Mouse (Mus musculus) limb, embryonic 13.5 days (tissue): ENCODE results near the gene Vdr. TPM values are rescaled to one million over a fixed set of nuclear protein-coding genes. Genes with fewer than 3 reads are reported as not detected.

Experiments used
- ATAC-seq: fragments of 200-750 bp; cut with Nextera tagmentation; 2 replicates; pipeline ENCODE4 v1.8.0; 2017; ENCODE audit warnings: low read depth, moderate number of reproducible peaks, moderate TSS enrichment; ENCODE audit not compliant: low FRiP score
- H3K27ac ChIP-seq: fragments of 300-500 bp; sonication (generic); 2 replicates; pipeline ENCODE4 v1.5.1; 2015; ENCODE audit warnings: inconsistent platforms, mild to moderate bottlenecking, moderate library complexity
- H3K27me3 ChIP-seq: fragments of 300-500 bp; sonication (generic); 2 replicates; pipeline ENCODE4 v1.6.1; 2015; ENCODE audit warnings: mild to moderate bottlenecking, inconsistent platforms
- H3K36me3 ChIP-seq: fragments of 300-500 bp; sonication (generic); 2 replicates; pipeline ENCODE4 v1.6.1; 2015; ENCODE audit warnings: inconsistent platforms, mild to moderate bottlenecking, moderate library complexity
- H3K4me1 ChIP-seq: fragments of 300-500 bp; sonication (generic); 2 replicates; pipeline ENCODE4 v1.6.1; 2015; ENCODE audit warnings: inconsistent platforms
- H3K4me2 ChIP-seq: fragments of 300-500 bp; sonication (generic); replicated peaks from 2 replicates; pipeline ENCODE4 v1.6.1; 2015; ENCODE audit warnings: inconsistent platforms, mild to moderate bottlenecking, moderate library complexity
- H3K4me3 ChIP-seq: fragments of 300-500 bp; sonication (generic); 2 replicates; pipeline ENCODE4 v1.5.1; 2015; ENCODE audit warnings: moderate library complexity, mild to moderate bottlenecking, inconsistent platforms
- H3K9ac ChIP-seq: fragments of 300-500 bp; sonication (generic); 2 replicates; pipeline ENCODE4 v1.6.1; 2015; ENCODE audit warnings: mild to moderate bottlenecking, inconsistent platforms
- H3K9me3 ChIP-seq: fragments of 300-500 bp; sonication (generic); 2 replicates; pipeline ENCODE4 v1.6.1; 2016; ENCODE audit warnings: inconsistent platforms
- WGBS: fragments of 180-500 bp; shearing (Covaris S2); methylation state at CpG from one replicate; pipeline ENCODE4 v1.1.7; 2015; 5-methylcytosine and 5-hydroxymethylcytosine counted together
- polyA plus RNA-seq: library from polyadenylated mRNA; unstranded; fragments of >200 nt; fragmentation: Nextera tagmentation; extraction: Ambion mirVana; gene quantifications from 2 replicates; pipeline ENCODE4 v1.2.1, GENCODE M21; 2015

Vdr gene
- polyA plus RNA-seq, 1 experiment from 2014 or later = 1.0 TPM

DNA sequence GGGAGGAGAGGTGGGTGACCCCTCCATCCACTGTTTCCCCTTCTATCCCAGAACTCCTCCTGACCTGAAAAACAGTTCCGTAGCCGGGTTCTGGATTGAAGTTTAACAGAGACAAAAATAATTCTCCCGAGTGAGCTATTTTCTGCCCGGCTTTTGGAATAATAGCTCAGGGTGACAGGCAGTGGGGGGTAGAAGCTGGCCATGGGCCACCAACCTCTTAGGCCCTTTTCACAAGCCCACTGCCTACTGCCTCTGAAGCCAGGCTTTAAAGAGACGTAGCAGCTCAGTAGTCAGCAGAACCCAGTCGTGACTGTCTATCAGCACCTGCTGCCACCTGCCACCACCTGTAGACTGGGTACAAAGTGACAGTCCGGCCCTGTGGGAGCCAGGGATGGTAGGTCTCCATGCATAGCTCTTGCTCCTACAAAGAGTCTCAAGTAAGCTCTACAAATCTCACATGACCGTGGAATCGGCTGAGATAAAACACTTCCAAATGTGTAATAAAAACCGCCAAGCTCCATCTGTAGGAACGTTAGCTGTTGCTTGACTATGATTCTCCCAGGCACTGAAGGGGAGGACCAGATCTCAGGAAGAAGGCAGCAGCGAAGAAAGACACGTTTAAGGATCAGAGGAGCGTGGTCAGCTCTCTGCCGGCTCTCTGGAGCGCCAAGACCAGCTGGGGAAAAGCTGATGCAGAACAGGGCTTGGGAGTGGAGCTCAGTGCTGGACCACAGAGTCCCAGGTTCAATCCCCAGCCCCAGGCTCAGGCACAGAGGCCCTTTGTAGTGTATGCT, 13.4 kb downstream of the Vdr start:
- 61% methylated on average over 16 of the region's 16 CpGs for WGBS
- no peak for ATAC-seq

DNA sequence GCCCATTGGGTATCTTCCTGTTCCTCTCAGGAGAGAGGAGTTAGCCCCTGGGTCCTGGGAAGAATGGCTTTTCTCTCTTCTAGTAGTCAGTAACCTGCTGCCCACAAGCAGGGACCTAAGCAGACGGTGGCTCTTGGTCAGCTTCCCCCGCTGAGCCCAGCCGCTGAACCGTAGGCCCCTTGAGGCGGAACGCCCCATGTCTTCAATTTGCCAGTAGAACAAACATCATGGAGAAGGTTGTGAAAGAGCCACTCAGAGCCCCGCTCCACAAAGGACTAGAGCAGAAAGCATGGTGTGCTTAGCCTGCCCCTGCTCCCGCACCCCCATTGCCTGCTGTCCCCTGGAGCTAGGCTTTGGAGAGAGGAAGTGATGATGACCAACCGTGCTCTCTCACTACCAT, 14.1 kb downstream of the Vdr start:
- 87% methylated on average over 9 of the region's 9 CpGs for WGBS
- Histone ChIP-seq H3K36me3 (no peaks in the 10 kb centered on the region), H3K4me1 (peaks cover 20% of the 10 kb centered on the region; the same call in 1 of the 2 replicates), H3K4me3 (no peak overlapping the region), H3K27ac (no peak overlapping the region), H3K9ac (no peak overlapping the region), H3K4me2 (no peak overlapping the region), H3K27me3 (no peaks in the 10 kb centered on the region), H3K9me3 (no peaks in the 10 kb centered on the region)
- ATAC-seq = no peak

More for the DNA sequence above, 13.4 kb downstream of the Vdr start:
- H3K4me1 ChIP-seq = peaks cover 20% of the 10 kb centered on the region; the same call in 1 of the 2 replicates
- H3K9me3 ChIP-seq = no peaks in the 10 kb centered on the region
- H3K27ac ChIP-seq = no peak overlapping the region
- no peaks in the 10 kb centered on the region for H3K36me3 ChIP-seq
- H3K4me2 ChIP-seq = no peak overlapping the region
- no peak overlapping the region for H3K4me3 ChIP-seq
- H3K27me3 ChIP-seq = no peaks in the 10 kb centered on the region
- H3K9ac ChIP-seq = no peak overlapping the region

DNA sequence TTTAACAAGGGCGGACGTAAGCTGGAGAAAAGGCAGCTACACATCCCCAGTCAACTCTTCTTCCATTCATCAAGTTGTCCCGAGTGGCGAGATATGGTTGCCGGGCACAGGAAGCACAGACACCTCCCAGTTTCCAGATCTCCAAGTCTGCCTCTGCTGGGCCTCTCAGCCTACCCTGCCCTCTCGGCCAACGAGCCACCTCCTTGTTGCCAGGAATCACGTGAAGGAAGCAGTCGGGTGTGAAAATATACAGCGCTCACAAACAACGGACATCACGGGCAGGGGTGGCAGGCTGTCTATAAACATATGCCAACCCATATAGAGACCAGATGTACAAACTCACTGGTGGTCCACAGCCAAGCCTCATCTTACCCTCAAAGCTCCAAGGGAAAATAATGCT, 14.6 kb downstream of the Vdr start:
- no peak overlapping the region for H3K27ac ChIP-seq
- no peak for ATAC-seq
- no peak overlapping the region for H3K4me2 ChIP-seq
- no peaks in the 10 kb centered on the region for H3K36me3 ChIP-seq
- peaks cover 20% of the 10 kb centered on the region; the same call in 1 of the 2 replicates for H3K4me1 ChIP-seq
- H3K9ac ChIP-seq = no peak overlapping the region
- no peaks in the 10 kb centered on the region for H3K27me3 ChIP-seq
- no peak overlapping the region for H3K4me3 ChIP-seq
- 78% methylated on average over 12 of the region's 12 CpGs for WGBS
- no peaks in the 10 kb centered on the region for H3K9me3 ChIP-seq

- Histone ChIP-seq H3K27me3 (no peaks in the 10 kb centered on the region), H3K27ac (no peak overlapping the region), H3K9me3 (no peaks in the 10 kb centered on the region), H3K4me2 (no peak overlapping the region), H3K4me1 (peaks cover 13% of the 10 kb centered on the region; the same call in 1 of the 2 replicates), H3K9ac (no peak overlapping the region), H3K36me3 (no peaks in the 10 kb centered on the region), H3K4me3 (no peak overlapping the region)
- WGBS = 69% methylated on average over 8 of the region's 8 CpGs
- no peak for ATAC-seq
These were observed 17.9 kb downstream of the Vdr start for GRCm38 (mm10) chr15:97892506-97892905.

DNA sequence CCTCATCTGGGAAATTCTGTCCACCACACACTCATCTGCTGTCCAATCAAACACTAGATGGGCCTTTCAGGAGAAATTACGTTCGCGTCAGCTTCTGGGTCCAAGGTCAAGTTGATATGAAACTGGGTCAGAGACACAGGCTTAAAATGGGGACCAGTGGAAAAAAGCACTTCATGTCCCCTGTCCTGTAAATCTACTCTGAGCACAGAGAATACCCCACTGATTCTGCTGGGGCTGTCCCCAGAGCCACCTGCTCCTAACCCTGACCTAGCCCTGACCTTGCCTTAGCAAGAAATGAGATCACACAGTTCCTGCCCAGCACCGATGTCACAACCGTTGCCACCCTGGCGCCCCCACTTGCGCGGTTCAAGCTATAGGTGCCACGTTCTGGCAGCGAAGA, 20.0 kb downstream of the Vdr start:
- WGBS = 95% methylated on average over 10 of the region's 10 CpGs
- no peak for ATAC-seq
- Histone ChIP-seq H3K9ac (no peak overlapping the region), H3K27ac (no peak overlapping the region), H3K4me1 (0 out of 2 replicates have a peak, but pooled peaks cover 3% of the 10 kb centered on the region), H3K9me3 (no peaks in the 10 kb centered on the region), H3K4me3 (no peak overlapping the region), H3K4me2 (no peak overlapping the region), H3K27me3 (no peaks in the 10 kb centered on the region), H3K36me3 (no peaks in the 10 kb centered on the region)

GRCm38 (mm10) chr15:97890017-97890416, 20.4 kb downstream of the Vdr start:
- H3K4me2 ChIP-seq = no peak overlapping the region
- no peak for ATAC-seq
- WGBS = 61% methylated on average over 11 of the region's 11 CpGs
- no peak overlapping the region for H3K4me3 ChIP-seq
- H3K4me1 ChIP-seq = 0 out of 2 replicates have a peak, but pooled peaks cover 3% of the 10 kb centered on the region
- no peaks in the 10 kb centered on the region for H3K36me3 ChIP-seq
- no peaks in the 10 kb centered on the region for H3K9me3 ChIP-seq
- H3K27ac ChIP-seq = no peak overlapping the region
- H3K27me3 ChIP-seq = no peaks in the 10 kb centered on the region
- H3K9ac ChIP-seq = no peak overlapping the region

DNA sequence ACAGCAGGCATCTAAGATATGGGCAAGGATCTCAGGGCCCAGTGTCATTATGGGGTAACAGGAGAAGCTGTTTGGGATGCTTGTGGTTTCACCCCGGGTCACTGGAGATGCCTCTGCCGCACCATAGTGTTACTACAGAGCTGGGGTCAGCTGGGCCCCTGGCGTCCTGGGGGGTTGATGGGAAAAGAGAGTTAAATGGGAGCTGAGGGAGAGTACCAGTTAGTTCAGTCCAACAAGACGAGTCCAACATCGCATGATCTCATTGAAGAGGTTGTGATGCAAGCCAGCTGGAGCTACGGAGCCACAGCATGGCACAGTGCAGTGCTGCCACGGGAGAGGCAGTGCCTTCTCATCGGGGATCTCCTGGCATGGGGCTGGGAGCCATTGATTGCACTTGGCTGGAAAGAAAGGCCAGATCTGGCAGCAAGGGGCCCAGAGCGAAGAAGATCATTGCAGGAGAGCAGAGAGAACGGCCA, 22.9 kb downstream of the Vdr start:
- H3K27me3 ChIP-seq = no peaks in the 10 kb centered on the region
- no peaks in the 10 kb centered on the region for H3K4me1 ChIP-seq
- WGBS = 73% methylated on average over 10 of the region's 10 CpGs
- H3K9me3 ChIP-seq = no peaks in the 10 kb centered on the region
- no peak overlapping the region for H3K4me2 ChIP-seq
- no peak for ATAC-seq
- H3K27ac ChIP-seq = no peak overlapping the region
- no peaks in the 10 kb centered on the region for H3K36me3 ChIP-seq
- no peak overlapping the region for H3K4me3 ChIP-seq
- H3K9ac ChIP-seq = no peak overlapping the region

DNA sequence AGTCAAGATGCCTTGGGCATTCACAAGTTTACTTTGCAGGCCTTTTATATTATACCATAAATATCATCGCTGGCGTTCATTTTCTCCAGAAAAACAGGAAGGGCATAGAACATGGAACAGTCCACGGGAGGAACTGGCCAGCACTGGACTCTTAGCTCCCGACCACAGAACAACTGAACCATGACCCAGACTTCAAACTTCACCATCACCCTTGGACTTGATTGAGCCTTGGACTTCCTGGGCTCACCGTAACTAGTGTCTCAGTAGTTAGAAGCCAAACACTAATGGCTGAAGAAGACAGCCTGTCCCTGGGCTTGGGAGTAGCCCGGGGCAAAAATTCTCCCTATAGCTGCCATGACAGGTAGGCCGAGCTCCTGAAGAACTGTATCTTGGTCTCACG, 29.0 kb downstream of the Vdr start:
- Histone ChIP-seq H3K27ac (no peak overlapping the region), H3K4me3 (no peak overlapping the region), H3K36me3 (no peaks in the 10 kb centered on the region), H3K4me1 (0 out of 2 replicates have a peak, but pooled peaks cover 9% of the 10 kb centered on the region), H3K4me2 (no peak overlapping the region), H3K9ac (no peak overlapping the region), H3K27me3 (no peaks in the 10 kb centered on the region), H3K9me3 (no peaks in the 10 kb centered on the region)
- no peak for ATAC-seq
- 89% methylated on average over 8 of the region's 8 CpGs for WGBS

DNA sequence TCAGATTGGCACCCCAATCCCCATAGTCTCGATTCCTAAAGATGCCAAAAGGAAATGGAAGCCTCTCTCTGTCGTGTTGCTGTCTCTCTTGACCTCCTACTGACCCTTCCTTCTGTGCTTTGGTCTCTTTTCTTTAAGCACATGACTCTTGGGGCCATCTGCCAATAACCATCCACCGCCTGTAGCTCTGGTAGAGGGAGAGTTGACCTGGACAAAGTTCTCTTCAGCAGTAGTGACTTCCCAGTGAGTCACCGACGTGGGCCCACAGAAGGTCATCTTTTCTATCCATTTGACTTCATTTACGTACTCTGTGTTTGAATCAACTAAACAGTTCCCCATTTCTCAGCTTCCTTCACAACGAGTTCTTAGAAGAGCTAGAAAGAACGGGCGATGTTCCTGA, 30.0 kb downstream of the Vdr start:
- Histone ChIP-seq H3K4me3 (no peak overlapping the region), H3K9ac (no peak overlapping the region), H3K36me3 (no peaks in the 10 kb centered on the region), H3K27me3 (no peaks in the 10 kb centered on the region), H3K4me2 (no peak overlapping the region), H3K27ac (no peak overlapping the region), H3K9me3 (no peaks in the 10 kb centered on the region), H3K4me1 (0 out of 2 replicates have a peak, but pooled peaks cover 9% of the 10 kb centered on the region)
- WGBS = 82% methylated on average over 9 of the region's 9 CpGs
- ATAC-seq = no peak

DNA sequence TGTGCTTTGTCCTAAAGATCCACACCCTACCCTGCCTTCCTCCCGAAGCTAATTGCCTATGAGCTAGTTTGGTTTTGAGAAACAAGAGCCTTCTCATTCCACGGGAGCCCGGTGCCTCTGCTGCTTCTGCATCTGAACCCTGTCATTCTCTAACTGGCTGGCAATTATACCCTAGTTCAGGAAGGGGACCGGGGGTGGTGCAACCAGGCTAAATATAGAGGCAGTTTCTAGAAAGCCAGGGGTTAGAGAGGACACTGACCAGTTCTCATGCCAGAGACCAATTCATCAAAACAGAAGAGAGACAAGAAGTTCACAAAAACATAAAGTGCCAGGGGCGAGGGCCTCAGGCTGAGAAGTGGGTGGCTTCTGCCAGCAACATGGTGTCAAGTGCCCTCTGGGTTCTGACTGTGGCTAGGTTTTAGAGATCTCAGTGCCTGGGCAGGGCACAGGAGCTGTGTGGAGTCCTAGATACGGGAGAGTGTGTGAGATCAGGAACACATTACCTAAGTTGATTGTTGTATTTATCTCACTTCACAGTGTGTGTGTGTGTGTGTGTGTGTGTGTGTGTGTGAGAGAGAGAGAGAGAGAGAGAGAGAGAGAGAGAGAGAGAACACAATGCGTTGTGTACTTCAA, 31.6 kb downstream of the Vdr start:
- H3K4me1 ChIP-seq = peaks cover 9% of the 10 kb centered on the region; the same call in 1 of the 2 replicates
- 59% methylated on average over 7 of the region's 7 CpGs for WGBS
- H3K36me3 ChIP-seq = no peaks in the 10 kb centered on the region
- ATAC-seq = no peak
- H3K27ac ChIP-seq = no peak overlapping the region
- H3K9me3 ChIP-seq = no peaks in the 10 kb centered on the region
- H3K27me3 ChIP-seq = no peaks in the 10 kb centered on the region
- H3K4me2 ChIP-seq = no peak overlapping the region
- H3K9ac ChIP-seq = no peak overlapping the region
- no peak overlapping the region for H3K4me3 ChIP-seq

DNA sequence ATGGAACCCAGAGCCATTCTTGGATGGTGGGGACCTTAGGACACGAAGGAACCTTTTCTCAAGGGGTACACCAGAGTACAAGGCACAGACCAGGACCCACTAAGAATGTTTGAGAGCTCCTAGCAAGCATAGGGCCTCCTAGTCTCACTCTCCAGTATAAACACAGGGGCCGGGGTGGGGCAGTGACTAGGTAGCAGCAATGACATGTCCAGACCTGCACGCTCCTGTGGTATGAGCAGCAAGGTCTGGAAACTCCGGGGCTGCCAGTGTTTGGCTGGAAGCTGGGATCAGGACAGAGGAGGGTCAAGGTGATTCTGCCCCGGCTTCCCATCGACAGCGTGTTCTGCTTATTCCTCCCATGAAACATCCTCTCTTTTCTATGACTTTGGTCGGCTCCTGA, 34.6 kb downstream of the Vdr start:
- H3K27ac ChIP-seq = no peak overlapping the region
- H3K4me3 ChIP-seq = no peak overlapping the region
- H3K4me1 ChIP-seq = peaks cover 9% of the 10 kb centered on the region; the same call in 1 of the 2 replicates
- no peak overlapping the region for H3K4me2 ChIP-seq
- 78% methylated on average over 8 of the region's 8 CpGs for WGBS
- H3K9ac ChIP-seq = no peak overlapping the region
- no peaks in the 10 kb centered on the region for H3K9me3 ChIP-seq
- no peaks in the 10 kb centered on the region for H3K36me3 ChIP-seq
- no peak for ATAC-seq
- H3K27me3 ChIP-seq = no peaks in the 10 kb centered on the region

DNA sequence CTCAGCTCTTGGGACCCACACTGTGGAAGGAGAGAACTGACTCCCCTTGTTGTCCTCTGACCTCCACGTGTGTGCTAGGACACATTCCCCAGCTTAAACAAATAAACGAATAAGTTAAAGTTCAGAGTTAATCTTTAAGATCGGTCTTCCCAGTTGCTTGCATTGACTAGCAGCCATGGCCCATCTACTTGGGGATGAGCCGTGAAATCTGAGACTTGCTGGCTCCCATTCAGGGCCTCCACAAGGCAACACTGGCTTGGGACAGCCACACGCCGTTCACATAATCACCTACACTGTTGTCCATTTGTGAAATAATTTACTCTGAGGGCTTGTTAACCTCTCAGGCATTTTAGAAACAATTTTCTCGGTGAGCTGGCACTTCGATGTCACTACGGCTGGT, 36.7 kb downstream of the Vdr start:
- H3K4me1 ChIP-seq = peaks cover 8% of the 10 kb centered on the region; the same call in 1 of the 2 replicates
- WGBS = 61% methylated on average over 9 of the region's 9 CpGs
- no peak overlapping the region for H3K27ac ChIP-seq
- no peak overlapping the region for H3K4me2 ChIP-seq
- H3K36me3 ChIP-seq = no peaks in the 10 kb centered on the region
- no peaks in the 10 kb centered on the region for H3K9me3 ChIP-seq
- no peak overlapping the region for H3K4me3 ChIP-seq
- no peak overlapping the region for H3K9ac ChIP-seq
- no peaks in the 10 kb centered on the region for H3K27me3 ChIP-seq
- no peak for ATAC-seq
